Mouse (Mus musculus): Measurements from ENCODE around the gene Clca3a1. TPM values are rescaled to one million over a fixed set of nuclear protein-coding genes. Genes with fewer than 3 reads are reported as not detected.

Gene Clca3a1
- polyA plus RNA-seq, 1 experiment from 2014 or later = 0.42 TPM

GRCm38 (mm10) chr3:144717121-144717520 lies 43.7 kb downstream of the Clca3a1 start:
- ATAC-seq (ENCODE audit: insufficient number of reproducible peaks, insufficient read depth, low FRiP score, low TSS enrichment) = no peak
- Histone ChIP-seq H3K27ac (no peak overlapping the region), H3K36me3 (peaks cover 4% of the 10 kb centered on the region), H3K4me2 (replicated peaks) (no peak overlapping the region), H3K4me1 (peaks cover 14% of the 10 kb centered on the region), H3K27me3 (no peaks in the 10 kb centered on the region), H3K4me3 (no peak overlapping the region), H3K9ac (no peak overlapping the region), H3K9me3 (no peaks in the 10 kb centered on the region)
- 81% methylated on average over 3 of the region's 3 CpGs for WGBS

- Histone ChIP-seq H3K4me1 (peaks cover 12% of the 10 kb centered on the region), H3K4me2 (replicated peaks) (no peak overlapping the region), H3K4me3 (no peak overlapping the region), H3K27ac (no peak overlapping the region), H3K27me3 (no peaks in the 10 kb centered on the region), H3K9ac (no peak overlapping the region), H3K9me3 (no peaks in the 10 kb centered on the region), H3K36me3 (peaks cover 15% of the 10 kb centered on the region)
- ATAC-seq (ENCODE audit: insufficient number of reproducible peaks, insufficient read depth, low FRiP score, low TSS enrichment) = no peak
- 73% methylated on average over 9 of the region's 9 CpGs for WGBS
Observed at GRCm38 (mm10) chr3:144715901-144716300, 44.9 kb downstream of the Clca3a1 start.

- Histone ChIP-seq H3K4me2 (replicated peaks) (no peak overlapping the region), H3K36me3 (peaks cover 15% of the 10 kb centered on the region), H3K27ac (no peak overlapping the region), H3K4me1 (peaks cover 11% of the 10 kb centered on the region), H3K9ac (no peak overlapping the region), H3K4me3 (no peak overlapping the region), H3K9me3 (no peaks in the 10 kb centered on the region), H3K27me3 (no peaks in the 10 kb centered on the region)
- WGBS = 89% methylated on average over 7 of the region's 7 CpGs
- ATAC-seq (ENCODE audit: insufficient number of reproducible peaks, insufficient read depth, low FRiP score, low TSS enrichment) = no peak
Observed at GRCm38 (mm10) chr3:144715033-144715432, 45.7 kb downstream of the Clca3a1 start.

GRCm38 (mm10) chr3:144714606-144715005 lies 46.2 kb downstream of the Clca3a1 start:
- Histone ChIP-seq H3K4me3 (no peak overlapping the region), H3K4me2 (replicated peaks) (no peak overlapping the region), H3K27me3 (no peaks in the 10 kb centered on the region), H3K9me3 (no peaks in the 10 kb centered on the region), H3K9ac (no peak overlapping the region), H3K27ac (no peak overlapping the region), H3K4me1 (peaks cover 11% of the 10 kb centered on the region), H3K36me3 (peaks cover 15% of the 10 kb centered on the region)
- no peak for ATAC-seq (ENCODE audit: insufficient number of reproducible peaks, insufficient read depth, low FRiP score, low TSS enrichment)
- 89% methylated on average over 8 of the region's 8 CpGs for WGBS

GRCm38 (mm10) chr3:144714126-144714525 lies 46.7 kb downstream of the Clca3a1 start:
- ATAC-seq (ENCODE audit: insufficient number of reproducible peaks, insufficient read depth, low FRiP score, low TSS enrichment) = no peak
- H3K4me1 ChIP-seq = peaks cover 11% of the 10 kb centered on the region
- H3K9me3 ChIP-seq = no peaks in the 10 kb centered on the region
- H3K27me3 ChIP-seq = no peaks in the 10 kb centered on the region
- H3K27ac ChIP-seq = no peak overlapping the region
- no peak overlapping the region for H3K9ac ChIP-seq
- no peak overlapping the region for H3K4me3 ChIP-seq
- 75% methylated on average over 7 of the region's 7 CpGs for WGBS
- H3K4me2 ChIP-seq (replicated peaks) = no peak overlapping the region
- H3K36me3 ChIP-seq = peaks cover 15% of the 10 kb centered on the region

GRCm38 (mm10) chr3:144711607-144712206 lies 49.1 kb downstream of the Clca3a1 start:
- 81% methylated on average over 6 of the region's 6 CpGs for WGBS
- H3K4me1 ChIP-seq = no peaks in the 10 kb centered on the region
- ATAC-seq (ENCODE audit: insufficient number of reproducible peaks, insufficient read depth, low FRiP score, low TSS enrichment) = no peak
- H3K27ac ChIP-seq = no peak overlapping the region
- H3K4me3 ChIP-seq = no peak overlapping the region
- H3K9ac ChIP-seq = no peak overlapping the region
- no peaks in the 10 kb centered on the region for H3K27me3 ChIP-seq
- H3K4me2 ChIP-seq (replicated peaks) = no peak overlapping the region
- no peaks in the 10 kb centered on the region for H3K9me3 ChIP-seq
- H3K36me3 ChIP-seq = peaks cover 27% of the 10 kb centered on the region

GRCm38 (mm10) chr3:144708612-144709011 lies 52.2 kb downstream of the Clca3a1 start:
- H3K27me3 ChIP-seq = no peaks in the 10 kb centered on the region
- 87% methylated on average over 5 of the region's 5 CpGs for WGBS
- no peak overlapping the region for H3K4me3 ChIP-seq
- no peak overlapping the region for H3K27ac ChIP-seq
- H3K4me2 ChIP-seq (replicated peaks) = no peak overlapping the region
- H3K4me1 ChIP-seq = no peaks in the 10 kb centered on the region
- no peak overlapping the region for H3K9ac ChIP-seq
- no peak for ATAC-seq (ENCODE audit: insufficient number of reproducible peaks, insufficient read depth, low FRiP score, low TSS enrichment)
- H3K9me3 ChIP-seq = no peaks in the 10 kb centered on the region
- H3K36me3 ChIP-seq = peaks cover 34% of the 10 kb centered on the region

- H3K9me3 ChIP-seq = no peaks in the 10 kb centered on the region
- ATAC-seq (ENCODE audit: insufficient number of reproducible peaks, insufficient read depth, low FRiP score, low TSS enrichment) = no peak
- no peak overlapping the region for H3K4me3 ChIP-seq
- H3K27me3 ChIP-seq = no peaks in the 10 kb centered on the region
- no peak overlapping the region for H3K9ac ChIP-seq
- no peak overlapping the region for H3K27ac ChIP-seq
- H3K4me1 ChIP-seq = no peaks in the 10 kb centered on the region
- H3K4me2 ChIP-seq (replicated peaks) = no peak overlapping the region
- WGBS = 91% methylated on average over 6 of the region's 6 CpGs
- H3K36me3 ChIP-seq = peaks cover 29% of the 10 kb centered on the region
Observed at GRCm38 (mm10) chr3:144703959-144704358, 56.8 kb downstream of the Clca3a1 start.

GRCm38 (mm10) chr3:144698790-144699433 lies 61.9 kb downstream of the Clca3a1 start:
- Histone ChIP-seq H3K9ac (no peak overlapping the region), H3K27me3 (no peaks in the 10 kb centered on the region), H3K4me2 (replicated peaks) (no peak overlapping the region), H3K27ac (no peak overlapping the region), H3K36me3 (peaks cover 42% of the 10 kb centered on the region), H3K9me3 (no peaks in the 10 kb centered on the region), H3K4me1 (no peaks in the 10 kb centered on the region), H3K4me3 (no peak overlapping the region)
- no peak for ATAC-seq (ENCODE audit: insufficient number of reproducible peaks, insufficient read depth, low FRiP score, low TSS enrichment)
- 84% methylated on average over 5 of the region's 5 CpGs for WGBS

- no peak for ATAC-seq (ENCODE audit: insufficient number of reproducible peaks, insufficient read depth, low FRiP score, low TSS enrichment)
- WGBS = 88% methylated on average over 3 of the region's 3 CpGs
- no peaks in the 10 kb centered on the region for H3K27me3 ChIP-seq
- no peaks in the 10 kb centered on the region for H3K9me3 ChIP-seq
- peaks cover 49% of the 10 kb centered on the region for H3K36me3 ChIP-seq
- H3K4me2 ChIP-seq (replicated peaks) = no peak overlapping the region
- H3K9ac ChIP-seq = no peak overlapping the region
- H3K4me3 ChIP-seq = no peak overlapping the region
- H3K27ac ChIP-seq = no peak overlapping the region
- no peaks in the 10 kb centered on the region for H3K4me1 ChIP-seq
Observed at GRCm38 (mm10) chr3:144697942-144698341, 62.8 kb downstream of the Clca3a1 start.

GRCm38 (mm10) chr3:144697154-144697553 lies 63.6 kb downstream of the Clca3a1 start:
- Histone ChIP-seq H3K27ac (no peak overlapping the region), H3K4me3 (no peak overlapping the region), H3K9me3 (no peaks in the 10 kb centered on the region), H3K36me3 (peaks cover 50% of the 10 kb centered on the region), H3K9ac (no peak overlapping the region), H3K4me2 (replicated peaks) (no peak overlapping the region), H3K27me3 (no peaks in the 10 kb centered on the region), H3K4me1 (no peaks in the 10 kb centered on the region)
- 67% methylated on average over 5 of the region's 5 CpGs for WGBS
- no peak for ATAC-seq (ENCODE audit: insufficient number of reproducible peaks, insufficient read depth, low FRiP score, low TSS enrichment)

GRCm38 (mm10) chr3:144694941-144695340 lies 65.8 kb downstream of the Clca3a1 start:
- ATAC-seq (ENCODE audit: insufficient number of reproducible peaks, insufficient read depth, low FRiP score, low TSS enrichment) = no peak
- Histone ChIP-seq H3K9me3 (no peaks in the 10 kb centered on the region), H3K4me3 (no peak overlapping the region), H3K4me2 (replicated peaks) (no peak overlapping the region), H3K4me1 (no peaks in the 10 kb centered on the region), H3K9ac (no peak overlapping the region), H3K27ac (no peak overlapping the region), H3K36me3 (peaks cover 53% of the 10 kb centered on the region), H3K27me3 (no peaks in the 10 kb centered on the region)
- WGBS = 86% methylated on average over 7 of the region's 7 CpGs

Measured in embryonic facial prominence, embryonic 12.5 days (tissue).